Mouse (Mus musculus) cerebellum, adult 2 months (tissue): ENCODE measurements around the gene Negr1.

Source experiments
- CTCF ChIP-seq: fragments of 200-500 bp; IDR thresholded peaks from 2 replicates; pipeline ENCODE4 v1.5.1; 2011; ENCODE audit warnings: low read depth, mild to moderate bottlenecking, control low read depth, low read length, moderate library complexity, borderline replicate concordance; ENCODE audit not compliant: insufficient read depth
- POLR2A ChIP-seq: fragments of 200-500 bp; IDR thresholded peaks from 2 replicates; pipeline ENCODE4 v1.6.1; 2011; ENCODE audit warnings: low read length, control low read depth, borderline replicate concordance; ENCODE audit not compliant: insufficient read depth

DNA sequence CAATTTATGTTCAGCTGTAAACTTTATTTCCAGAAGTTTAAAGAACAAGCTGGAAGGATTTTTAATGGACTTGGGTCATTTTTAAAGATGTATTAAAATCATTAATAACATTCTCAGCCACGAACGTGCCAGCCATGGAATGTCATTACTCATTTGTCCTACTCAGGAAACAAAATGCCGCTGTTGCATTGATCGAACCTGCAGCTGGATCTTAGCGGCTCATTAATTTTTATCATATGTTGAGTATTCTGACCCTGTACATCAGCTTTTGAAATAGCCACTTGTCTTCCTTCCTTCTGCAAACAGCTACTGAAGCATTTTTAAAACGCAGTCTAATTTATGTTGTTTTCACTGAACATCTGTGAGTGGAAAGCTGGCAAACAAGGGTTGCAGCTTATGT is 255.9 kb downstream of the Negr1 start:
- TF ChIP-seq CTCF (no peak), POLR2A (no peak)
